25 mouse cellular contexts compared by ENCODE assay signal in genomic region chr8:70852595-70853231, GRCm38 (mm10). TPM values are rescaled to one million over a fixed set of nuclear protein-coding genes. Genes with fewer than 3 reads are reported as not detected.
DNase-seq lines count a peak whose midpoint lies in the region; TF ChIP-seq lines count a peak whose summit lies in the region.
"Had no signal": no experiment of that assay in that cellular context is flagged by ENCODE, and none has a peak within 500 bp of the region (broad histone marks: within the 10 kb centered on the region; RNA-seq: fewer than 3 reads in every experiment).

No protein-coding gene starts in this region.

- 91% methylated on average over 41 of the region's 41 CpGs for WGBS in limb, embryonic 10.5 days

- H3K27ac ChIP-seq in limb, embryonic 10.5 days = peak overlapping the region; percentile 56; the same call in 1 of the 2 replicates
- H3K27ac ChIP-seq: forebrain, embryonic 13.5 days; heart, embryonic 15.5 days; hindbrain, embryonic 10.5 days; hindbrain, embryonic 13.5 days; intestine, embryonic 15.5 days had no signal

- TF ChIP-seq CTCF in E14TG2a.4 (conservative IDR thresholded peaks at IDR 0.05; ENCODE audit: low read length) = no peak

- H3K36me3 ChIP-seq in E14TG2a.4 (ENCODE audit: insufficient read depth, low read length) = peaks cover 10% of the 10 kb centered on the region
- H3K36me3 ChIP-seq in limb, embryonic 10.5 days = no peaks in the 10 kb centered on the region
- H3K36me3 ChIP-seq: heart, embryonic 12.5 days; heart, embryonic 15.5 days; intestine, embryonic 15.5 days had no signal

- H3K4me1 ChIP-seq in E14TG2a.4 (replicated peaks; ENCODE audit: low read depth, low read length) = peaks cover 68% of the 10 kb centered on the region
- peaks cover 35% of the 10 kb centered on the region for H3K4me1 ChIP-seq in limb, embryonic 10.5 days

- peak; percentile 93 for DNase-seq in heart, adult 11 months
- DNase-seq in heart, adult 18-20 months = no peak
- DNase-seq in limb, embryonic 10.5 days (ENCODE audit: low spot score) = no peak
- no peak for DNase-seq in B cell, adult 2 months
- DNase-seq in layer of hippocampus, postnatal 14 days (ENCODE audit: low spot score in 2 of 2) = no peak
- DNase-seq: adrenal gland, adult 2 months; adrenal gland, postnatal 14 days; cerebellum, adult 11 months; cerebellum, adult 2 months; cerebellum, adult 9-11 months; cerebellum, postnatal 25 days; gastrocnemius, postnatal 10 days; gastrocnemius, postnatal 36 days; heart, postnatal 10 days; heart, postnatal 36 days had no signal

- peaks cover 34% of the 10 kb centered on the region for H3K27me3 ChIP-seq in E14TG2a.4 (ENCODE audit: insufficient read depth, low read length)
- peaks cover 43% of the 10 kb centered on the region for H3K27me3 ChIP-seq in limb, embryonic 10.5 days (ENCODE audit: low read depth, poor library complexity, severe bottlenecking)
- H3K27me3 ChIP-seq: forebrain, embryonic 13.5 days; intestine, embryonic 15.5 days; Patski had no signal

- peak overlapping the region; percentile 23; the same call in 1 of the 2 replicates for H3K4me3 ChIP-seq in E14TG2a.4 (replicated peaks; ENCODE audit: low read length)
- H3K4me3 ChIP-seq in limb, embryonic 10.5 days = no peak overlapping the region
- H3K4me3 ChIP-seq: forebrain, embryonic 10.5 days; forebrain, embryonic 13.5 days; heart, embryonic 12.5 days; heart, embryonic 15.5 days; hindbrain, embryonic 10.5 days; hindbrain, embryonic 13.5 days; intestine, embryonic 15.5 days had no signal

- no peaks in the 10 kb centered on the region for H3K9me3 ChIP-seq in E14TG2a.4 (ENCODE audit: low read length)
- no peaks in the 10 kb centered on the region for H3K9me3 ChIP-seq in limb, embryonic 10.5 days (replicated peaks)
- H3K9me3 ChIP-seq: forebrain, embryonic 10.5 days; forebrain, embryonic 13.5 days; heart, embryonic 12.5 days; heart, embryonic 15.5 days; hindbrain, embryonic 10.5 days; hindbrain, embryonic 13.5 days; intestine, embryonic 15.5 days had no signal

RNA-seq across cellular contexts. Expression of gene Kcnn1, which starts 10.3 kb away (rescaled TPM):
- 10 to 100 TPM; 13.7 to 14.4 TPM for total RNA-seq in heart, adult 18-20 months (2021)
- polyA plus RNA-seq in limb, embryonic 10.5 days (2016; fragmentation: Nextera tagmentation; extraction: Ambion mirVana) = 2.8 and 4.0 TPM in 2 replicates
- 10 to 100 TPM; 22.0 to 22.8 TPM for total RNA-seq in layer of hippocampus, postnatal 14 days (2021)
- polyA plus RNA-seq: CD4-positive, CD25-positive, alpha-beta regulatory T cell, adult 4 months had no signal

RNA-seq across cellular contexts. Expression of gene Arrdc2, which starts 13.2 kb away (rescaled TPM):
- total RNA-seq in heart, adult 18-20 months (2021) = 10 to 100 TPM; 14.8 to 29.0 TPM
- polyA plus RNA-seq in limb, embryonic 10.5 days (2016; fragmentation: Nextera tagmentation; extraction: Ambion mirVana) = 4.4 and 5.0 TPM in 2 replicates
- total RNA-seq in layer of hippocampus, postnatal 14 days (2021) = 10 to 100 TPM; 23.3 to 24.5 TPM

RNA-seq across cellular contexts. Expression of gene Ccdc124, which starts 21.0 kb away (rescaled TPM):
- total RNA-seq in heart, adult 18-20 months (2021) = 10 to 100 TPM; 42.4 to 46.2 TPM
- polyA plus RNA-seq in limb, embryonic 10.5 days (2016; fragmentation: Nextera tagmentation; extraction: Ambion mirVana) = 174 and 187 TPM in 2 replicates
- 10 to 100 TPM; 84.5 to 92.7 TPM for total RNA-seq in layer of hippocampus, postnatal 14 days (2021)

RNA-seq across cellular contexts. Expression of gene Slc5a5, which starts 39.8 kb away (rescaled TPM):
- total RNA-seq in heart, adult 18-20 months (2021) = not detected
- polyA plus RNA-seq in limb, embryonic 10.5 days (2016; fragmentation: Nextera tagmentation; extraction: Ambion mirVana) = 0.16 and 0.23 TPM in 2 replicates
- total RNA-seq in layer of hippocampus, postnatal 14 days (2021) = 1 to 10 TPM; 7.3 to 8.3 TPM
- total RNA-seq: adrenal gland, postnatal 14 days; heart, postnatal 36 days had no signal
- polyA plus RNA-seq: CD4-positive, CD25-positive, alpha-beta regulatory T cell, adult 4 months had no signal

RNA-seq across cellular contexts. Expression of gene Il12rb1, which starts 44.5 kb away (rescaled TPM):
- total RNA-seq in heart, adult 18-20 months (2021) = under 1 TPM; 0.15 to 0.31 TPM
- not detected in 2 replicates for polyA plus RNA-seq in limb, embryonic 10.5 days (2016; fragmentation: Nextera tagmentation; extraction: Ambion mirVana)
- total RNA-seq in layer of hippocampus, postnatal 14 days (2021) = 1 to 10 TPM; 1.5 TPM
- total RNA-seq: adrenal gland, postnatal 14 days; heart, postnatal 36 days had no signal
- polyA plus RNA-seq: heart, embryonic 12.5 days; hindbrain, embryonic 10.5 days had no signal
